Mouse (Mus musculus) hindbrain, embryonic 10.5 days (tissue): ENCODE measurements at regions not wholly inside any gene's neighbourhood (a gene's known extent, or its start where the extent isn't known, plus 50 kb on each side); places are given as distances from the start of the nearest gene placed in this dataset.

Experiments
- DNase-seq: peaks from one replicate; pipeline ENCODE4 v3.0.0-alpha.2; 2017; ENCODE audit warnings: low spot score
- H3K27ac ChIP-seq: fragments of 300-500 bp; sonication (generic); 2 replicates; pipeline ENCODE4 v1.5.1; 2016; ENCODE audit warnings: mild to moderate bottlenecking, moderate library complexity
- H3K27me3 ChIP-seq: fragments of 300-500 bp; sonication (generic); 2 replicates; pipeline ENCODE4 v1.6.1; 2016; ENCODE audit warnings: mild to moderate bottlenecking; ENCODE audit not compliant: poor library complexity, insufficient read depth, severe bottlenecking
- H3K36me3 ChIP-seq: fragments of 300-500 bp; sonication (generic); 2 replicates; pipeline ENCODE4 v1.6.1; 2016; ENCODE audit warnings: mild to moderate bottlenecking, moderate library complexity
- H3K4me1 ChIP-seq: fragments of 300-500 bp; sonication (generic); replicated peaks from 2 replicates; pipeline ENCODE4 v1.6.1; 2016; ENCODE audit warnings: mild to moderate bottlenecking
- H3K4me3 ChIP-seq: fragments of 300-500 bp; sonication (generic); 2 replicates; pipeline ENCODE4 v1.5.1; 2016; ENCODE audit warnings: mild to moderate bottlenecking, moderate library complexity
- H3K9me3 ChIP-seq: fragments of 300-500 bp; sonication (generic); 2 replicates; pipeline ENCODE4 v1.6.1; 2016; ENCODE audit warnings: mild to moderate bottlenecking, moderate library complexity
- WGBS: fragments of 180-500 bp; shearing (Covaris S2); methylation state at CpG from one replicate; pipeline ENCODE4 v1.1.7; 2016; 5-methylcytosine and 5-hydroxymethylcytosine counted together

DNA sequence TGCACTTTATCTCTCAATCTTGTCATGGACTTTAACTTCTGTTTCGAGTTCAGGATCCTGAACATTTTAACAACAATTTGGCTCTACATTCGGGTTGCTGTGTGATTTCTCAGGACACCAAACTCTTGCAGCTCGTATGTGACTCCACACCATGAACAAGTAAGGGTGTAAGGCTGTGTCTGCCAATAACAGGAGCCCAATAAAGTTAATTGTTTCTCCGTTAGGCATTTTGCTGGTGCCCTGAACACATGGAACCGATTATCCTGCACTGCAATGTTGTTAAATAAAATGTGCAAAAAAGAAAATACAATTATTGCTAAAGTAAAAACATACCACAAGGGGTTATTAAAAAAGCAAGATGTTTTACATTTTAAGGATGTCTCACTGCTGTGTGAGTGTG, 497.2 kb downstream of the Kcnj2 start:
- H3K4me1 ChIP-seq = peaks cover 6% of the 10 kb centered on the region; the same call in 1 of the 2 replicates
- DNase-seq = no peak
- H3K4me3 ChIP-seq = no peak overlapping the region
- WGBS = 79% methylated on average over 5 of the region's 5 CpGs
- no peak overlapping the region for H3K27ac ChIP-seq
- 0 out of 2 replicates have a peak, but pooled peaks cover 3% of the 10 kb centered on the region for H3K27me3 ChIP-seq
- H3K9me3 ChIP-seq = no peaks in the 10 kb centered on the region
- H3K36me3 ChIP-seq = no peaks in the 10 kb centered on the region

DNA sequence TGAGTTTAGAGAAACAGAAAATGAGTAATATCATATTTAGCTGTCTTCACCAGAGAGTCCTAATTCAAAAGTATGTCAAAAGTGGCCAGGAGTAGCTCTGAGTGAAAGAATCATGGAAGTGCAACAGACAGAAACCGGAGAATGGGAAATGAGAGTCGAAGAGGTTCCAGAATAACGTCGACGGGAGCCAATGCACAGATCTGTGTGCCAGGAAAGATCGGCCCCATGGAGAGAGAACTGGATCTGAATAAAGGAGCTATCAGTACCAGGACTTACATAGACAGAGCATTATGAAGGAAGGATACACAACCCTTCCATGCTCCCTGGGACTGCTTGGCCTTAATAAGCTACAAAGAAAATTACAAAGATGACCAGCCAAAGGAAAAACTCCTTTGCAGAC, 502.1 kb downstream of the Kcnj2 start:
- WGBS = 94% methylated on average over 6 of the region's 6 CpGs
- no peaks in the 10 kb centered on the region for H3K4me1 ChIP-seq
- H3K4me3 ChIP-seq = no peak overlapping the region
- no peaks in the 10 kb centered on the region for H3K27me3 ChIP-seq
- no peak for DNase-seq
- H3K27ac ChIP-seq = no peak overlapping the region
- H3K9me3 ChIP-seq = peaks cover 2% of the 10 kb centered on the region; the same call in 1 of the 2 replicates
- no peaks in the 10 kb centered on the region for H3K36me3 ChIP-seq

DNA sequence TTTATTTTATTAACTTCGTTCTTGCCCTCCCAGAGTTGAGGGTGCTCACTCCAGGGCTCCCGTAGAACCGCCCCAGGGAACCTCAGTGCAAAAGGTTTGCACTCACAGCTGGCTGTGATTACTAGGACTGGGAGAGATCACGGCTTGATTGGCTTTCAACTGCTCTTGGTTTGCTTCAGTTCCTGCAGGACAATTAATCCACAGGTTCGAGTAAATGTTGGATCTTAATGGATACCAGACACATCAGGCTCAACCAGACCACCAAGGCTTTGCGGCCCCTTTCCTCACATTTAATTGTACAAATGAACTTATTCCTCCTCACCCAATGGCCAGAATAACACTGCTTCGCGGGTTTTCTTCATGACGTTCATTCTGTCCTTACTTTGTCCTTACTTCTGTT, 502.9 kb downstream of the Kcnj2 start:
- H3K4me1 ChIP-seq = no peaks in the 10 kb centered on the region
- whole genome bisulfite sequencing = 75% methylated on average over 9 of the region's 9 CpGs
- no peak overlapping the region for H3K27ac ChIP-seq

GRCm38 (mm10) chr11:111577883-111578282, 511.9 kb downstream of the Kcnj2 start:
- WGBS = 23% methylated on average over 1 of the region's 1 CpGs
- H3K27me3 ChIP-seq = no peaks in the 10 kb centered on the region
- DNase-seq = no peak

More for the DNA sequence above, 502.9 kb downstream of the Kcnj2 start:
- Histone ChIP-seq H3K36me3 (no peaks in the 10 kb centered on the region), H3K9me3 (peaks cover 4% of the 10 kb centered on the region; the same call in 1 of the 2 replicates), H3K27me3 (no peaks in the 10 kb centered on the region), H3K4me3 (no peak overlapping the region)
- DNase-seq = no peak

DNA sequence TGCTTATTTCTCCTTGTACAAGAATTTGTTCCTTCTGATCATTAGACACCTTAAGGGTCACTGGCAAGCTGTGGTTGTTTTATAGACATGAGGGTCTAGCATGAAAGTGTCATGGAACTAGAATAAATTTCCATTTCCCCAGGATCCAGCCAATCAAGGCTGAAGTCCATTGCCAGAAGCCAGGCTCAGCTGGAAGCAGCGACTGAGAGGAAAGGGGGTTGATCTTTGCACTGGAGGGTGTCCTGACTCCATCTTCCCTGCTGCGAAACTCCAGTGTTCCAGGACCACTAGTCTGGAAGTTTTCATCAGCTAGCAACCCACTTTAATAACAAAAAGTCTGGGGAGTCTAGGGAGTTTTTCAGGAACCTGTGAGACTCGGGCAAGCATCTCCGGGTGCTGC, 517.0 kb downstream of the Kcnj2 start:
- Histone ChIP-seq H3K36me3 (no peaks in the 10 kb centered on the region), H3K4me3 (no peak overlapping the region), H3K27me3 (no peaks in the 10 kb centered on the region), H3K4me1 (peaks cover 3% of the 10 kb centered on the region; the same call in 1 of the 2 replicates), H3K9me3 (0 out of 2 replicates have a peak, but pooled peaks cover 3% of the 10 kb centered on the region), H3K27ac (no peak overlapping the region)
- 70% methylated on average over 4 of the region's 4 CpGs for WGBS
- DNase-seq = no peak

More at GRCm38 (mm10) chr11:111577883-111578282, 511.9 kb downstream of the Kcnj2 start:
- H3K9me3 ChIP-seq = peaks cover 4% of the 10 kb centered on the region; the same call in 1 of the 2 replicates
- peaks cover 5% of the 10 kb centered on the region; the same call in 1 of the 2 replicates for H3K4me1 ChIP-seq
- H3K36me3 ChIP-seq = no peaks in the 10 kb centered on the region
- H3K4me3 ChIP-seq = no peak overlapping the region
- H3K27ac ChIP-seq = no peak overlapping the region

DNA sequence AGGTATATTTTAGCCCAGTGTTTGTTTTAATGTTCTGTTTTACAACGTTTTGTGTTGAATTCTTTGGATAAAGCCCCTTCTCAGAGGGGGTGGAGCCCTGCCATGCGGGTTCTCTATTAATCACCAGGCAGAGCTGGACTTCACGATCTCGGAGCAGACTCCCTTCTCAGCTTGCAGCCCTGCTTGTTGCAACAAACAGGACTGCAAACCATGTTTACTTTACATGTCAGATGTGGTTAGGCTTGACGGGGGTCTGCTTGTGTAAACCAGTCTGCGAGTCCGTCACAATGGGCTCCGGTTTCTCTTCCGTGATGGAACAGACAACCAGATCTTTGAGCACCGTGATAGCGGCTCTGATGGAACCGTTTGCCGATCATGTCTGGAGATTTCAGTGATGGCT, 517.6 kb downstream of the Kcnj2 start:
- H3K9me3 ChIP-seq = 0 out of 2 replicates have a peak, but pooled peaks cover 3% of the 10 kb centered on the region
- WGBS = 68% methylated on average over 13 of the region's 13 CpGs
- DNase-seq = peak; percentile 15
- H3K27ac ChIP-seq = no peak overlapping the region
- H3K4me3 ChIP-seq = no peak overlapping the region
- no peaks in the 10 kb centered on the region for H3K4me1 ChIP-seq
- H3K36me3 ChIP-seq = no peaks in the 10 kb centered on the region
- H3K27me3 ChIP-seq = no peaks in the 10 kb centered on the region

- Histone ChIP-seq H3K4me3 (no peak overlapping the region), H3K27me3 (no peaks in the 10 kb centered on the region), H3K4me1 (no peaks in the 10 kb centered on the region), H3K27ac (no peak overlapping the region), H3K9me3 (no peaks in the 10 kb centered on the region), H3K36me3 (no peaks in the 10 kb centered on the region)
- no peak for DNase-seq
These were observed 533.5 kb downstream of the Kcnj2 start for GRCm38 (mm10) chr11:111599456-111599855.

DNA sequence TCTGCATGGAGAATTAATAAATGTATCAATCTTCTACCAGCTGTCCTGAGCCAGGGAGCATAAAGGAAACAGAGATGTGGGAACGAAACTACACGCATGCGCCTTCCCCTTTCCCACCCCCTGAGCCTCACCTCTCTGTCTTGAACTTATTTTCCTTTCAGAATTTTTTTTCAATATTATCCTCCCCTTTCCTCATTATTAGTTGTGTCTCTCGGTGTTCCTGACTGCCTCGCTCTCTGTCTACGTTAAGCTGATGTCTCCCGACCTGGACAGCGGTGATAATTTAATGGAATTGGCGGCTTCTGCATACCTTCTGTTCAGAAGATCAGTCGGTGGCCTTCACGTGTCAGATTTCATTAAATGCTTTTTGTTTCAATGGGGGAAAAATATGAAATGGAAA, 539.2 kb downstream of the Kcnj2 start:
- Histone ChIP-seq H3K4me3 (no peak overlapping the region), H3K36me3 (no peaks in the 10 kb centered on the region), H3K27ac (no peak overlapping the region), H3K27me3 (no peaks in the 10 kb centered on the region), H3K4me1 (no peaks in the 10 kb centered on the region), H3K9me3 (no peaks in the 10 kb centered on the region)
- DNase-seq = no peak
- WGBS = 84% methylated on average over 11 of the region's 11 CpGs

DNA sequence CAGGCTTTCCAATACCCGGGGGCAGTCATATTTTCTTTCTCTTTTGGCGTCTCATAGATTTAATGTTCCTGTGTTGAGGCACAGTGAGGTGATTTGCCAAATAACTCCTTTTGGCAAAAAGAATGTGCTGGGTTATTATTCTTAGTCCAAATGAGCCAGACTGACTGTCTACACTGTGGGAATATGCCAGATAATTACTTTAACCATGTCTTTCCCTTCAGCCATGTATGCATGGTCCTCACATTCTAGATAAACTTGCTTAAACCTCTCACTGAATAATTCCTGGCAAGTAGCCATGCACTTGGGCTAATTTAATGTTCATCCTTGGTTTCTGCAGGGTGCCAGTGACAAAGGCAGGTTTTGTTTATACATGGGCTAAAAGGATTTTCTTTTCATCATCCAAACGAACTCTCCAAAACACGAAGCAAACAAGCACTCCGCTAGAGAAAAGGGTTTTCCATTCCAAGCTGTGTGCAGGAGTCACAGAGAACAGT, 544.6 kb downstream of the Kcnj2 start:
- WGBS = 79% methylated on average over 5 of the region's 5 CpGs
- DNase-seq = no peak

GRCm38 (mm10) chr11:111643603-111644002, 577.6 kb downstream of the Kcnj2 start:
- no peak for DNase-seq
- Histone ChIP-seq H3K4me3 (no peak overlapping the region), H3K36me3 (no peaks in the 10 kb centered on the region), H3K27me3 (no peaks in the 10 kb centered on the region), H3K9me3 (no peaks in the 10 kb centered on the region), H3K4me1 (no peaks in the 10 kb centered on the region), H3K27ac (no peak overlapping the region)
- WGBS = 89% methylated on average over 7 of the region's 7 CpGs

More for the DNA sequence above, 544.6 kb downstream of the Kcnj2 start:
- Histone ChIP-seq H3K4me1 (no peaks in the 10 kb centered on the region), H3K4me3 (no peak overlapping the region), H3K9me3 (no peaks in the 10 kb centered on the region), H3K36me3 (no peaks in the 10 kb centered on the region), H3K27me3 (no peaks in the 10 kb centered on the region), H3K27ac (no peak overlapping the region)

DNA sequence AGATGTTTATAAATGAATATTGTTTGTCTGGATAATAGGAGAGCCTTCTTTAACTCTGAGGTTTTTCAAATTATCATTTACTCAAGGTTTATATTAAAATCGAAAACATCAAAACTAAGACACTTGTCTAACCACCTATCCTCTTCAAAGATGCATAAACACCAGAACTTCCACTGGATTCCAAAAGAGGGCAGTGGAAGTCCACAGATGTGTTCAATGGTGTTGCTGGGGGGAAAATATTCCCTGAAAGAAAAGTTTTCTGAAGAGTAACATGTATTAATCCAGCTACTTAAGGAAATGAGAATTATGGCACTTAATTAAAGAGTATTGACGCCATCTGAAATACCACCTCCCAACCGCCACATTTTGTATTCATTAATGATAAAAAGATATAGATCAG, 586.9 kb downstream of the Kcnj2 start:
- no peaks in the 10 kb centered on the region for H3K27me3 ChIP-seq
- WGBS = 57% methylated on average over 3 of the region's 3 CpGs
- DNase-seq = peak; percentile 23
- H3K9me3 ChIP-seq = peaks cover 7% of the 10 kb centered on the region; the same call in 1 of the 2 replicates
- no peak overlapping the region for H3K4me3 ChIP-seq
- H3K36me3 ChIP-seq = no peaks in the 10 kb centered on the region
- H3K27ac ChIP-seq = no peak overlapping the region
- peaks cover 4% of the 10 kb centered on the region; the same call in 1 of the 2 replicates for H3K4me1 ChIP-seq

GRCm38 (mm10) chr11:111657778-111658177, 591.8 kb downstream of the Kcnj2 start:
- H3K27me3 ChIP-seq = no peaks in the 10 kb centered on the region
- no peaks in the 10 kb centered on the region for H3K36me3 ChIP-seq
- peak overlapping the region; percentile 77; the same call in 1 of the 2 replicates for H3K27ac ChIP-seq
- peaks cover 7% of the 10 kb centered on the region; the same call in 1 of the 2 replicates for H3K9me3 ChIP-seq
- DNase-seq = no peak
- H3K4me3 ChIP-seq = no peak overlapping the region
- WGBS = 94% methylated on average over 9 of the region's 9 CpGs
- H3K4me1 ChIP-seq = peaks cover 15% of the 10 kb centered on the region

DNA sequence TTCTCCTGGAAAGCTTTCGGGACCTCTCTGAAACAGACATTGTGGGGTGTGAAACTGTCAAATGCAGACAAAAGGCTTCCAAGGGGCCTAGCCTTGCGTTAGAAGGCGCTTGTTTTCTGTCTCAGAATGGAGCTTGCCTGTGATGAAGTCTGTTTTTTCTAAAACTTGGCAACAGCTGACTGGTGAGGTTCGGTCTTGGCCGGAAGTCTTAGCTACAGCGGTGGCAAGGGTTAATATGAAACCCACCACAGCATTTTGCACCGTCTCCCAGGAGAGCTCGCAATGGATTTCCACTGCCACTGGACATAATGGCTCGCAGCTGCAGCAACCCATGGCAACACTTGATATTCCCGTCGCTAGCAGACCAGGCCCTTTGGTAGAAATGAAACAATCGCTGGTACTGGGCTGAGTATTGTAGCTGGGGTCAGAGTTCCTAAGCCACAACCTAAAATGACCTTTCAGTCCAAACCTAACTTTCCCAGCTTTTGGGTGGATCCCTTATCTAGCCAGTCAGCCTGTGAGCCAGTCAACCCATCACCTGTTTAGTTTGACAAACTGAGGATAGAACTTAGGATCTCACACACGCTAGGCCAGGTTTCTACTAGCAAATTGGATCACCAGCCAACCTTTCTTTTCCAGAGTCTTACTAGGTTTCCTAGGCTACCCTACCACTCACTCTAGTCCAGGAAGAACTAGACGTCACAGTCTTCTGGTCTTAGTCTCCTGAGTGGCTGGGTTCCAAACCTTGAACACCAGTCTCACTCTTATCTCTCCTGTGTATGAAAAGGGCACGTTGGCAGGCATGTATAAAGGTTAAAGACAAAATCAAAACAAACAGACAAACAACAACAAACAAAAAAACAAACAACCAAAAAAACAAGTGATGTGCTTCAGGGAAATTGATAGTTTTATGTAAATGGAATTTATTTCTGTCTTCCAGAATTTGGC, 592.7 kb downstream of the Kcnj2 start:
- no peaks in the 10 kb centered on the region for H3K27me3 ChIP-seq
- WGBS = 28% methylated on average over 15 of the region's 15 CpGs
- H3K4me1 ChIP-seq = peaks cover 15% of the 10 kb centered on the region
- peak; percentile 75 for DNase-seq
- H3K9me3 ChIP-seq = peaks cover 7% of the 10 kb centered on the region; the same call in 1 of the 2 replicates
- no peak overlapping the region for H3K4me3 ChIP-seq
- H3K36me3 ChIP-seq = no peaks in the 10 kb centered on the region
- peak overlapping the region; percentile 77 for H3K27ac ChIP-seq
